Mouse (Mus musculus): ENCODE data around the gene Mterf4. TPM values are rescaled to one million over a fixed set of nuclear protein-coding genes. Genes with fewer than 3 reads are reported as not detected.

The Mterf4 gene
- total RNA-seq, 2 experiments from 2014 or later = 14.6 to 15.7 TPM

DNA sequence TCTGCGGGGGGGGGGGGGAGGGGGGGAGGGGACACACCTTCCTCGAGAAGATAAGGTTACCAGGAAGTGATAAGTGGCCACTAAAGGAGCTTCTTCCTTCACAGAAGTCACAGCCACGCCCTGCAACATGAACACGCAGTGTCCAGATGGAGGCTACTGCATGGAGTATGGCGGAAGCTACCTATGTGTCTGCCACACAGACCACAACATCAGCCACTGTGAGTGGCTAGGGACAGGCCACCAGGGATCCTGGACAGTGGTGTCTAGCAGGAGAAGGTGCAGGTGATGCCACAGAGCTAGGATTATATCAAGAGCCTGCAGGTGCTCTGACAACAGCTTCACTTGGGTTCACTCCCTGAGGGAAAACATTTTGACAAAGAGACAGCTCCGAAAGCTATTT lies 34.0 kb downstream of the Mterf4 start:
- intact Hi-C loops (cut with DNase I) = loop anchor here (5.0 kb wide), 1 partner anchor 94 kb away; no protein-coding TSS in a partner anchor
- no peak for DNase-seq (ENCODE audit: low spot score)

- no peak for DNase-seq (ENCODE audit: low spot score)
- intact Hi-C loops (cut with DNase I) = loop anchor here (5.0 kb wide), 1 partner anchor 93 kb away; no protein-coding TSS in a partner anchor
Observed at GRCm38 (mm10) chr1:93270516-93271240, 35.0 kb downstream of the Mterf4 start.

- intact Hi-C loops (cut with DNase I) = no loop called here
- DNase-seq (ENCODE audit: low spot score) = no peak
Observed at GRCm38 (mm10) chr1:93268246-93268645, 37.5 kb downstream of the Mterf4 start.

DNA sequence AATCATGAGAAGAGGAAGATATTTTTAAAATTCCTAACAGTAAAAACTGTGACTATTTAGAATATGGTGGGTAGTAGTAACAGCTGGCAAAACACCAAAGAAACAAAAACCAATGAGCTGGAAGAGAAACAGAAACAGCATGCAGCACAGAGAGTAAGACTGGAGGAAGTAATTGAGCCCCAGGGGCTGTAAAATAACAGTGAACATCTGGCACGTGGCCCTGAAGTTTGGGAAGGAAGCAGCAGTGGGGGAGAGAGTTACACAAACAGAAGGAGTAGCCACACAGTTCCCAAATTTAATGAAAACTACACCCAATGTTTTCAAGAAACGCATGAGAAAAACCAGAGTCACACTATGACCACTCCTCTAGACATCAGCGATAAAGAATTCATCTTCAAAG lies 38.5 kb downstream of the Mterf4 start:
- no peak for DNase-seq (ENCODE audit: low spot score)
- intact Hi-C loops (cut with DNase I) = no loop called here

DNA sequence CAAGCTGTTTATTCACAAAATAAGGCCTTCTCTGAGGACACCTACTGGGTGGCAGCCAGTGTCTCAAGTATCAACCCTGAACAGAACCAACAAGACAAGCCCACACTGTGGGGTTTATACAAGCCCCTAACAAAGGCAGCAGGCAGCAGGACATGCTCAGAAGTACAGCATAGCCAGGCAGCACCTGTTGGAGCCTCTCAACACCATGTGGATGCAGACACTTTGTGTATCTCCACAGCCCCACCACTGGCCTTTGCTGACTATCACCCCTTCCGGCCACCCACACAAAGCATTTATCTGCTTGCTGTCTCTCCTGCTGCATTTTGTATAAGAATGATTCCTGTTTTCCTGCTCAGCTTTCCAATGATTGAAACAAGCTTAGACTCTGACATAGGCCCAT lies 48.2 kb downstream of the Mterf4 start:
- intact Hi-C loops (cut with DNase I) = no loop called here
- DNase-seq (ENCODE audit: low spot score) = no peak

DNA sequence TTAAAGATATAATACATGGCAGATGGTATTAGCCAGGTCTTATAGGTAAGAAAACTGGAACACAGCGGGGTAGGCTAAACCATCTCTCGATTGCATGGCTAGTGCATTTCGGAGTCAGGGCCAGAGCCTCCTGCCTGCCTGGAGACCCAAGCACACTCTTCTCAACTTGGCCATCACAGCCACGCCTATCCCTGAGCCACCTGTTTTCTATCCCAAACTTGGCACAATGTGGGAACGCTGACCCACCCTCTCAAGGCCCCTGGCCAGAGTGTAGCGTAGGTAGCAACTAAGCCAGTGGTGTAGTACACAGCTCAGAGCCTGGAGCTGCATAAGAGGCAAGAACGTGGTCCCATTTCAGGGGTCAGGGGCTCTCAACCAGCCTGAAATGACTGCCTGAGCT lies 50.0 kb downstream of the Mterf4 start:
- no peak for DNase-seq (ENCODE audit: low spot score)
- intact Hi-C loops (cut with DNase I) = no loop called here

DNA sequence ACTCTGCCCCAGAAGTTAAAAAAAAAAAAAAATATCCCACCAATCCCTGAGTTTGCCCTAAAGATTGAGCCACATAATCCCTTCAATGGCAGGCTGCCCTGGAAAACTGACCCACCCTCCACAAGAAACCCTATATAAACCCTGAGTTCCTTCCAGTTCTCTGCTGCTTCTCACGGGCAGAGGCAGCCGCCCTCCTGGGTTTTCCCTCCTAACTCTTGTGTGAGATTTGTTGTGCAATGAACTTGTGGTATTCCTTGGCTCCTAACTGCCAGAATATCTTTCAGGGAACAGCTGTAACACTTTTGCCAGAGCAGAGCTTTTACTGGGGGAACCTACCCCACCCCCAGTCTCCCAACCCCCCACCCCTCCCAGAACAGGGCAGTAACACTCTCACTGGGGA lies 53.1 kb downstream of the Mterf4 start:
- DNase-seq (ENCODE audit: low spot score) = no peak
- intact Hi-C loops (cut with DNase I) = loop anchor here (2.0 kb wide), 1 partner anchor 70 kb away; no protein-coding TSS in a partner anchor

Small RNA genes within 50 kb of the gene (microRNA-seq; reads per million reads assigned to microRNA genes)
- not detected for gene Mir6345
- gene Mir6901 = not detected
- gene Mir6902 = not detected

Other genes starting within 250 kb of the Mterf4 start
- gene Kif1a, start 204.0 kb downstream of the Mterf4 start, total RNA-seq (2021) = 1 to 10 TPM in 1 of 2 experiments, under 1 TPM in 1; 0.94 to 1.6 TPM
- not detected for gene Agxt, start 170.7 kb downstream of the Mterf4 start, total RNA-seq (2021)
- gene 2310007B03Rik, start 145.0 kb downstream of the Mterf4 start, total RNA-seq (2021) = not detected
- under 1 TPM; 0.10 to 0.11 TPM for gene Crocc2, start 137.2 kb downstream of the Mterf4 start, total RNA-seq (2021)
- 10 to 100 TPM; 10.4 to 12.8 TPM for gene Sned1, start 70.1 kb downstream of the Mterf4 start, total RNA-seq (2021)
- gene Ppp1r7, start 36.9 kb upstream of the Mterf4 start, total RNA-seq (2021) = 10 to 100 TPM; 23.4 to 29.2 TPM
- 1 to 10 TPM in 1 of 2 experiments, under 1 TPM in 1; 0.39 to 1.2 TPM for gene Pask, start 37.6 kb upstream of the Mterf4 start, total RNA-seq (2021)
- gene Ano7, start 68.0 kb upstream of the Mterf4 start, total RNA-seq (2021) = not detected
- 100 to 1,000 TPM; 520 to 550 TPM for gene Hdlbp, start 172.9 kb upstream of the Mterf4 start, total RNA-seq (2021)
- gene Farp2, start 206.2 kb upstream of the Mterf4 start, total RNA-seq (2021) = 10 to 100 TPM; 18.2 to 18.8 TPM